Mouse (Mus musculus) hindbrain, embryonic 11.5 days (tissue): ENCODE results near the gene Cemip. TPM values are rescaled to one million over a fixed set of nuclear protein-coding genes. Genes with fewer than 3 reads are reported as not detected.
"Not testable (repeated sequence)": the region's sequence is repeated elsewhere in the genome, so short reads cannot be mapped to it uniquely, and the experiment has no call there.

Experiments used
- ATAC-seq: fragments of 200-750 bp; cut with Nextera tagmentation; 2 replicates; pipeline ENCODE4 v1.8.0; 2017; ENCODE audit warnings: mild to moderate bottlenecking, moderate TSS enrichment, moderate library complexity; ENCODE audit not compliant: low FRiP score
- DNase-seq: peaks from one replicate; pipeline ENCODE4 v3.0.0-alpha.2; 2015; ENCODE audit warnings: low spot score
- H3K27ac ChIP-seq: fragments of 300-500 bp; sonication (generic); 2 replicates; pipeline ENCODE4 v1.5.1; 2014; ENCODE audit warnings: mild to moderate bottlenecking, low read depth, low read length
- H3K27me3 ChIP-seq: fragments of 300-500 bp; sonication (generic); 2 replicates; pipeline ENCODE4 v1.6.1; 2014; ENCODE audit warnings: mild to moderate bottlenecking, low read length, moderate library complexity, mixed read lengths; ENCODE audit not compliant: control insufficient read depth, insufficient read depth
- H3K36me3 ChIP-seq: fragments of 300-500 bp; sonication (generic); 2 replicates; pipeline ENCODE4 v1.6.1; 2014; ENCODE audit warnings: mild to moderate bottlenecking, low read length, moderate library complexity, mixed read lengths; ENCODE audit not compliant: control insufficient read depth, insufficient read depth
- H3K4me1 ChIP-seq: fragments of 300-500 bp; sonication (generic); replicated peaks from 2 replicates; pipeline ENCODE4 v1.6.1; 2014; ENCODE audit warnings: low read length, mixed read lengths; ENCODE audit not compliant: control insufficient read depth, insufficient read depth
- H3K4me2 ChIP-seq: fragments of 300-500 bp; sonication (generic); replicated peaks from 2 replicates; pipeline ENCODE4 v1.6.1; 2014; ENCODE audit warnings: mild to moderate bottlenecking, low read depth, low read length
- H3K4me3 ChIP-seq: fragments of 300-500 bp; sonication (generic); 2 replicates; pipeline ENCODE4 v1.5.1; 2014; ENCODE audit warnings: low read depth, low read length
- H3K9ac ChIP-seq: fragments of 300-500 bp; sonication (generic); 2 replicates; pipeline ENCODE4 v1.6.1; 2014; ENCODE audit warnings: low read depth, low read length
- H3K9me3 ChIP-seq: fragments of 300-500 bp; sonication (generic); 2 replicates; pipeline ENCODE4 v1.6.1; 2016; ENCODE audit warnings: low read length; ENCODE audit not compliant: control insufficient read depth
- WGBS: fragments of 180-500 bp; shearing (Covaris S2); extraction: QIAGEN DNeasy Blood & Tissue Kit; methylation state at CpG from one replicate; pipeline ENCODE4 v1.1.7; 2014; 5-methylcytosine and 5-hydroxymethylcytosine counted together
- polyA plus RNA-seq: library from polyadenylated mRNA; unstranded; fragments of >200 nt; fragmentation: Nextera tagmentation; extraction: Ambion mirVana; gene quantifications from 2 replicates; pipeline ENCODE4 v1.2.1, GENCODE M21; 2014

Gene Cemip
- 0.21 and 0.31 TPM in 2 replicates for polyA plus RNA-seq

DNA sequence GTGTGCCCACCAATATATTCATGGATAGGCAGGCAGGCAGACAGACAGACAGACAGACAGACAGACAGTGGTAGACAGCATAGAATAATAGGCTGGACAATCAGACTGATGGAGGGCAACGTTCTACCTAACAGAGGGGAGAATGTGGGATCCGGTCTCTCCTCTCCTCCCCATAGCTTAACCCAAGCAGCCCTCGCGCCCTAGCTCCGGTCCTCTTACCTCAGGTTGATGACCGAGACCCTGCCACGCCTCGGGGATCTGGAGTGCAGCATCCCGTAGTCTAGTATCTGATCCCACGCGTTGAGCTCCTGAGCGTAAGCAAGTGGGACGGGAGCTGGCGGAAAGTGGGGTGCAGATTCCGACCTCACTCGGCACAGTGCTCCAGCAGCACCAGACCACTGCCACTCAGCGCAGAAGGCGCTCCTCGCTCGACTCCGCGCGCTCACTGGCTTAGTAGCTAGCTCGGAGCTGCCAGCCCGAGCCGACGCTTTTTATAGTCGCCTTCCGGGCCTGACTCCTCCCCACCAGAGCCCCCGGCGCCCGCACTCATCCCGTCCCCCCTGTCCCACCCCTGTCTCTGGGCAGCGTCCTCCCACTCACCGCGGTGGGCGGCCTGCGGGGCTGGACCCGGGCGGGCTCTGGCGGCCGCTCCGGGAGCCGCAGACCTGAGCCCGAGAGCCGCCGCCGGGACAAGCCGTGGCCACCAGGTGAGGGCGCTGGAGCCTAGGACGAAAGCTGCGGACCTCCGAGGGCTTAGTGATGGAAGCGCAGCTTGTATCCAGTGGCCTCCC is at the start of gene Cemip:
TSS of gene Cemip (minus strand) at position 464 of the 791 bp plus-strand sequence.
- 1% methylated on average over 53 of the region's 54 CpGs for WGBS
- ATAC-seq (peak; percentile 85), DNase-seq (peak; percentile 88)
- Histone ChIP-seq H3K4me3 (peak within 1 kb of the TSS; percentile 45), H3K9me3 (no peaks in the 10 kb centered on the region), H3K27me3 (peaks cover 18% of the 10 kb centered on the region), H3K4me1 (no peaks in the 10 kb centered on the region), H3K36me3 (no peaks in the 10 kb centered on the region), H3K4me2 (peak within 1 kb of the TSS; percentile 83), H3K27ac (no peak within 1 kb of the TSS), H3K9ac (peak within 1 kb of the TSS; percentile 38; the same call in 1 of the 2 replicates)

DNA sequence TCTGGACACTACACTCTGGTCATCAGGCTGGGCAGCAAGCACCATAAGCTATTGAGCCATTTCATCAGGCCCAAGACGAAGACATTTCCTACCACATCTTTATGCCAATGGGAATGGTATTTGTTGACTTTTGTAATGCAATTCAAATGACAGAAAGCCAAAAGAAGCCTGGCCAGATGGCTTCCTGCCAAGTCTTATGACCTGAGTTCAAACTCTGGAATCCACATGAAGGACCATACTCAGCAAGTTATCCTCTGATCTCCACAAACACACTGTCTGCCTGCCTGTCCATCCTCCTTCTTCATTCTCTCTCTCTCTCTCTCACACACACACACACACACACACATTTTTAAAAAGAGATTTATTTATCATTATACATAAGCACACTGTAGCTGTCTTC is 46.4 kb upstream of the Cemip start:
- Histone ChIP-seq H3K27me3 (no peaks in the 10 kb centered on the region), H3K4me3 (no peak overlapping the region), H3K4me2 (no peak overlapping the region), H3K9me3 (no peaks in the 10 kb centered on the region), H3K4me1 (no peaks in the 10 kb centered on the region), H3K9ac (no peak overlapping the region), H3K27ac (no peak overlapping the region), H3K36me3 (no peaks in the 10 kb centered on the region)
- ATAC-seq (no peak), DNase-seq (no peak)
- 80% methylated on average over 1 of the region's 1 CpGs for WGBS

- H3K36me3 ChIP-seq: no peaks in the 10 kb centered on the region
- H3K9ac ChIP-seq: no peak overlapping the region
- ATAC-seq (no peak), DNase-seq (no peak)
- H3K4me2 ChIP-seq: no peak overlapping the region
- no peaks in the 10 kb centered on the region for H3K9me3 ChIP-seq
- 89% methylated on average over 4 of the region's 4 CpGs for WGBS
- H3K27ac ChIP-seq: no peak overlapping the region
- H3K4me1 ChIP-seq: no peaks in the 10 kb centered on the region
- H3K27me3 ChIP-seq: no peaks in the 10 kb centered on the region
- no peak overlapping the region for H3K4me3 ChIP-seq
Measured at GRCm38 (mm10) chr7:84131736-84132135, 45.4 kb upstream of the Cemip start.

DNA sequence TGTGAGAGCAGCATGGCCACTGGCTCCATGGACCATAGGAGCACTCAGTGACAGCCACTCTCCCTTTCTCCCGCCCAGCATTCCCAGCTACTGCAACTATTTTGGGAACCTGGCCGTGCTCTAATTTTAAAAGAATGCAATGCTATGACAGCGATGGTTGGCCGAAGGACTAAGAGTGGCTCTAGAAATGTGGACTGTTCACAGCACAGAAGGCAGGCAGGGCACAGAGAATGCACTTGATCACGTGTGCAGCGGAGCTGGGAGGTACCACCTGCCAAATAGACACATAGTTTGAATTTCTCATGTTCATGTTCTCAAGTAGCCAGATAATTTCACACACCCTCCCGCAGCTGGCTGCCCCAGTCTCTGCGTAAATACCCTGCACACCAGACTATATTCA is 42.4 kb upstream of the Cemip start:
- Histone ChIP-seq H3K4me3 (no peak overlapping the region), H3K27ac (no peak overlapping the region), H3K9me3 (no peaks in the 10 kb centered on the region), H3K4me2 (no peak overlapping the region), H3K4me1 (no peaks in the 10 kb centered on the region), H3K27me3 (no peaks in the 10 kb centered on the region), H3K9ac (no peak overlapping the region), H3K36me3 (no peaks in the 10 kb centered on the region)
- no peak for ATAC-seq
- 85% methylated on average over 8 of the region's 8 CpGs for WGBS
- DNase-seq: no peak

DNA sequence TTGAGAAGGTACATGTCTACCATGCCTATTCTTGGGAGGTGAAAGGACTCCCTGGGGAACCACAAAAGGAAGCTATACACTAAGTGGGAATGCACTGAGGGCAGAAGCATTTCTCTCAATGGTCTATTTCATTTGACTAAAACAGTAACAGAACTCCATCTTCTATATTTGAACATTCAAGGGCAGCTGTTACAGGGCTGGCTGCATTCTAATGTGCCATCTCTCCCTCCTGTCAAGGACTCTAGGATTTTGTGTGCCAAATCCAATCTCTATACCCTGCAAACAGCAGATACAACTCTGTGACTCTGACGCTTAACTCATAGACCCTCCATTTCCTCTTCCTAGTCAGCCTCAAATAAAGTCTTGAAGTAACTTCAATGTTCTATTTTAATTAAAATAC is 39.4 kb upstream of the Cemip start:
- WGBS: 97% methylated on average over 1 of the region's 1 CpGs
- H3K27me3 ChIP-seq: no peaks in the 10 kb centered on the region

GRCm38 (mm10) chr7:84123651-84124050 is 37.3 kb upstream of the Cemip start:
- 95% methylated on average over 3 of the region's 4 CpGs for WGBS
- not testable (repeated sequence) for H3K36me3 ChIP-seq, H3K4me1 ChIP-seq, H3K9me3 ChIP-seq, H3K9ac ChIP-seq, H3K27me3 ChIP-seq, H3K4me2 ChIP-seq, H3K4me3 ChIP-seq, DNase-seq, ATAC-seq, H3K27ac ChIP-seq

More for the DNA sequence above, 39.4 kb upstream of the Cemip start:
- H3K4me1 ChIP-seq: no peaks in the 10 kb centered on the region
- no peak overlapping the region for H3K4me3 ChIP-seq
- H3K36me3 ChIP-seq: no peaks in the 10 kb centered on the region
- H3K9me3 ChIP-seq: no peaks in the 10 kb centered on the region
- H3K9ac ChIP-seq: no peak overlapping the region
- ATAC-seq (no peak), DNase-seq (no peak)
- H3K27ac ChIP-seq: no peak overlapping the region
- H3K4me2 ChIP-seq: no peak overlapping the region

DNA sequence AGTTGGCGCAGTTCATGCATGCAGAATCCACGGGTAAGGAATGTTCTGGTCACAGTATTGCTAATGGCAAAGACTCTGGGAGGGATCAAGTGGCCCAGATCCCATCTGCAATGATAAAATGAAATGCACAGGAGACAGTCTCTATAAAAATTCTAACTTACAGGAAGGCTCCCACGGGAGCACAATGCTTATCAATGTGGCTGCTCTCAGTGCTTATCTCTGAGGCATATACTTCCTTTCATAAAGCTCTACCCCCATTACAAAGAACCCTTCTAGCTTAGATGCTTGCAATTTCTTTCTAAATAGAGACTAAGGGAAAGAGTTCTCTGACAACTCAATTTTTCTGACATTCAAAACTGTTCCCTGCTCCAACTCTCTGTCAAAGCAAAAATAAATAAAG is 35.5 kb upstream of the Cemip start:
- WGBS: 87% methylated on average over 3 of the region's 3 CpGs
- Histone ChIP-seq H3K27ac (no peak overlapping the region), H3K4me2 (no peak overlapping the region), H3K27me3 (no peaks in the 10 kb centered on the region), H3K36me3 (no peaks in the 10 kb centered on the region), H3K4me3 (no peak overlapping the region), H3K9ac (no peak overlapping the region), H3K9me3 (no peaks in the 10 kb centered on the region), H3K4me1 (no peaks in the 10 kb centered on the region; the same call in 1 of the 2 replicates)
- ATAC-seq (no peak), DNase-seq (no peak)

DNA sequence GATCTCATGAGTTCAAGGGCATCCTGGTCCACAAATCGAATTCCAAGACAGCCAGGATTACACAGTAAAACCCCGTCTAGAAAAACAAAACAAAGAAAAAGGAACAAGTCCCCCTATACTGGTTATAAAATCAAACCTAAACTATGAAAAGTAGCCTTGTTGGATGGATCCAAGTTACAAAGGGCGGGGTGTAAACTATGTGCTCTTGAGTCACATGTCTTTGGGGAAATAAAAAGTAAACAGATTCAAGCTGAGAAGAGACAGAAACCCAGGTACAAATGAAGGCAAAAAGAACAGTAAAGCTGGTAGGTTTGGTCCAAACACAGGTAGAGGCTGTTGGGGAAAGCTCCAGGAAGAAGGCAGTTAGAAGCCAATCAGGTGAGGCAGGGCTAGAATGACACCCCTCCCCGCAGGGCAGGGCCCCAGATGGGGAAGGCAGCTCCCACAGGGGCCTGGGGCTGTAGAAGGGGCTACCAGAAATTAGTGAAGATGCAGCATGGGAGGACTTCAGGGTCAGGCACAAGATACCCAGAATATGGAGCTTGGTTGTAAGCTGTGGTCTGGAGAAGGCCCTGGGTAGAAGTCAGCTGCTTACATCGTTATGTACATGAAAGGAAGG is 33.9 kb upstream of the Cemip start:
- H3K27me3 ChIP-seq: no peaks in the 10 kb centered on the region
- WGBS: 72% methylated on average over 5 of the region's 5 CpGs
- no peak overlapping the region for H3K4me3 ChIP-seq
- H3K4me2 ChIP-seq: no peak overlapping the region
- ATAC-seq: no peak
- no peak for DNase-seq
- no peaks in the 10 kb centered on the region; the same call in 1 of the 2 replicates for H3K4me1 ChIP-seq
- H3K9ac ChIP-seq: no peak overlapping the region
- H3K9me3 ChIP-seq: no peaks in the 10 kb centered on the region
- H3K27ac ChIP-seq: no peak overlapping the region
- no peaks in the 10 kb centered on the region for H3K36me3 ChIP-seq
